Mouse (Mus musculus) gastrocnemius, adult 2 months (tissue): Measurements from ENCODE around the gene Cop1. TPM values are rescaled to one million over a fixed set of nuclear protein-coding genes. Genes with fewer than 3 reads are reported as not detected.

Source experiments
- DNase-seq: peaks from one replicate; pipeline ENCODE4 v3.0.0; 2022
- H3K27ac ChIP-seq: fragments of 200-600 bp; 2 replicates; pipeline ENCODE4 v1.8.1; 2022; ENCODE audit warnings: mild to moderate bottlenecking
- H3K4me3 ChIP-seq: fragments of 200-600 bp; 2 replicates; pipeline ENCODE4 v1.8.1; 2022; ENCODE audit warnings: mild to moderate bottlenecking, moderate library complexity
- CTCF ChIP-seq: fragments of 200-600 bp; IDR thresholded peaks from 2 replicates; pipeline ENCODE4 v1.8.1; 2022; ENCODE audit warnings: antibody characterized with exemption, mild to moderate bottlenecking, moderate library complexity
- intact Hi-C: fragments of 180-260 bp; cut with DNase I; formaldehyde crosslinking; loops from one replicate; pipeline ENCODE4 v1.15.1; 2025
- total RNA-seq, 2 experiments: library from RNA; stranded (reverse); gene quantifications; 2 replicates each; pipeline ENCODE4 v1.2.3; 2021

The Cop1 gene
- total RNA-seq, 2 experiments from 2014 or later, result 160 to 164 TPM

GRCm38 (mm10) chr1:159235674-159236073, 3.6 kb downstream of the Cop1 start:
- no peak for TF ChIP-seq CTCF

GRCm38 (mm10) chr1:159238147-159238546, 6.0 kb downstream of the Cop1 start:
- no peak for DNase-seq
- TF ChIP-seq CTCF, result no peak
- intact Hi-C loops, result no loop called here
- Histone ChIP-seq H3K4me3 (no peak overlapping the region), H3K27ac (no peak overlapping the region)

More at GRCm38 (mm10) chr1:159235674-159236073, 3.6 kb downstream of the Cop1 start:
- intact Hi-C loops, result no loop called here
- no peak for DNase-seq
- Histone ChIP-seq H3K27ac (no peak overlapping the region), H3K4me3 (no peak overlapping the region)

- Histone ChIP-seq H3K4me3 (no peak overlapping the region), H3K27ac (no peak overlapping the region)
- intact Hi-C loops, result no loop called here
- no peak for TF ChIP-seq CTCF
- no peak for DNase-seq
These were observed 18.2 kb downstream of the Cop1 start for GRCm38 (mm10) chr1:159250320-159250719.

GRCm38 (mm10) chr1:159253078-159253477, 21.0 kb downstream of the Cop1 start:
- H3K27ac ChIP-seq, result no peak overlapping the region
- DNase-seq, result no peak
- no peak overlapping the region for H3K4me3 ChIP-seq
- TF ChIP-seq CTCF, result no peak
- intact Hi-C loops, result no loop called here

- Histone ChIP-seq H3K27ac (no peak overlapping the region), H3K4me3 (no peak overlapping the region)
- DNase-seq, result no peak
- intact Hi-C loops, result no loop called here
- TF ChIP-seq CTCF, result no peak
These were observed 23.0 kb downstream of the Cop1 start for GRCm38 (mm10) chr1:159254906-159255685.

GRCm38 (mm10) chr1:159256543-159256942, 24.4 kb downstream of the Cop1 start:
- intact Hi-C loops, result no loop called here
- no peak overlapping the region for H3K4me3 ChIP-seq
- H3K27ac ChIP-seq, result no peak overlapping the region
- no peak for TF ChIP-seq CTCF
- no peak for DNase-seq

GRCm38 (mm10) chr1:159263820-159264219, 31.7 kb downstream of the Cop1 start:
- intact Hi-C loops, result no loop called here
- DNase-seq, result no peak
- Histone ChIP-seq H3K4me3 (no peak overlapping the region), H3K27ac (no peak overlapping the region)
- TF ChIP-seq CTCF, result no peak

GRCm38 (mm10) chr1:159280072-159280471, 48.0 kb downstream of the Cop1 start:
- no peak overlapping the region for H3K27ac ChIP-seq
- intact Hi-C loops, result no loop called here
- H3K4me3 ChIP-seq, result no peak overlapping the region
- TF ChIP-seq CTCF, result no peak
- DNase-seq, result no peak

- TF ChIP-seq CTCF, result no peak
- Histone ChIP-seq H3K4me3 (no peak overlapping the region), H3K27ac (no peak overlapping the region)
- intact Hi-C loops, result no loop called here
- no peak for DNase-seq
These were observed 49.7 kb downstream of the Cop1 start for GRCm38 (mm10) chr1:159281861-159282260.

GRCm38 (mm10) chr1:159286833-159287232, 54.7 kb downstream of the Cop1 start:
- intact Hi-C loops, result no loop called here
- Histone ChIP-seq H3K4me3 (no peak overlapping the region), H3K27ac (no peak overlapping the region)
- peak; percentile 40 for TF ChIP-seq CTCF
- DNase-seq, result no peak

GRCm38 (mm10) chr1:159290219-159290618, 58.1 kb downstream of the Cop1 start:
- no peak for DNase-seq
- H3K27ac ChIP-seq, result no peak overlapping the region
- intact Hi-C loops, result no loop called here
- peak; percentile 62 for TF ChIP-seq CTCF
- no peak overlapping the region for H3K4me3 ChIP-seq

- TF ChIP-seq CTCF, result no peak
- H3K4me3 ChIP-seq, result no peak overlapping the region
- no peak overlapping the region for H3K27ac ChIP-seq
- DNase-seq, result no peak
- intact Hi-C loops, result no loop called here
These were observed 58.7 kb downstream of the Cop1 start for GRCm38 (mm10) chr1:159290859-159291258.

GRCm38 (mm10) chr1:159301418-159302082, 69.4 kb downstream of the Cop1 start:
- no peak for DNase-seq
- intact Hi-C loops, result no loop called here
- H3K4me3 ChIP-seq, result no peak overlapping the region
- no peak overlapping the region for H3K27ac ChIP-seq
- no peak for TF ChIP-seq CTCF
